Mouse (Mus musculus) cortical plate, adult 2 months (tissue): ENCODE data around the gene Syk.

Experiments used
- CTCF ChIP-seq: fragments of 200-500 bp; IDR thresholded peaks from 2 replicates; pipeline ENCODE4 v1.5.1; 2011; ENCODE audit warnings: mild to moderate bottlenecking, control low read depth, low read length; ENCODE audit not compliant: insufficient read depth; ENCODE audit errors: extremely low read depth
- POLR2A ChIP-seq: fragments of 200-500 bp; IDR thresholded peaks from 2 replicates; pipeline ENCODE4 v1.6.1; 2011; ENCODE audit warnings: mild to moderate bottlenecking, low read length, control low read depth; ENCODE audit not compliant: insufficient read depth; ENCODE audit errors: extremely low read depth

DNA sequence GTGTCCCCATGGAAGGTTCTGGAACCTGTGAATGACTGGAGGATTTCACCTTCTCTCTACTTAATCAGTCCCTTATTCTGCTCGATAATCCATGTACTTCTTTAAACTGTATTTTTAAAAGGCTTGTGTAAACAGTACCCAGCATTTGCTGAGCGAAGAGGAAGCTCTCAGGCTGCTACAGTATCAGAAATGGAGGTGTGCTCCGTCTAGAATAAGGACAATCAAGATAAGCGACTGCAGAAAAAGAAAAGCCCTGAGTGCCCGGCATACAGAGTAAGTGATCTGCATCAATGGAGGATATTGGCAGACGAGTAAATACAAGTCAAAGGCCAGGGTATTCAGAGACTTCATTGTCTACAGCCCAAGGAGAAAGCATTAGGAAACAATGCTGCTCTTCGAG, 25.6 kb upstream of the Syk start:
- TF ChIP-seq CTCF: no peak
- no peak for TF ChIP-seq POLR2A
